Mouse (Mus musculus) heart, adult 8-10 months (tissue): Measurements from ENCODE around the gene 9130213A22Rik. TPM values are rescaled to one million over a fixed set of nuclear protein-coding genes. Genes with fewer than 3 reads are reported as not detected.

Experiments
- DNase-seq: peaks from one replicate; pipeline ENCODE4 v3.0.0; 2022; ENCODE audit warnings: low spot score
- total RNA-seq, 4 experiments: library from RNA; stranded (reverse); gene quantifications; 2 replicates each; pipeline ENCODE4 v1.2.4; 2022

Gene 9130213A22Rik
- total RNA-seq, 4 experiments from 2014 or later, result 0.16 to 0.60 (median 0.38) TPM

DNA sequence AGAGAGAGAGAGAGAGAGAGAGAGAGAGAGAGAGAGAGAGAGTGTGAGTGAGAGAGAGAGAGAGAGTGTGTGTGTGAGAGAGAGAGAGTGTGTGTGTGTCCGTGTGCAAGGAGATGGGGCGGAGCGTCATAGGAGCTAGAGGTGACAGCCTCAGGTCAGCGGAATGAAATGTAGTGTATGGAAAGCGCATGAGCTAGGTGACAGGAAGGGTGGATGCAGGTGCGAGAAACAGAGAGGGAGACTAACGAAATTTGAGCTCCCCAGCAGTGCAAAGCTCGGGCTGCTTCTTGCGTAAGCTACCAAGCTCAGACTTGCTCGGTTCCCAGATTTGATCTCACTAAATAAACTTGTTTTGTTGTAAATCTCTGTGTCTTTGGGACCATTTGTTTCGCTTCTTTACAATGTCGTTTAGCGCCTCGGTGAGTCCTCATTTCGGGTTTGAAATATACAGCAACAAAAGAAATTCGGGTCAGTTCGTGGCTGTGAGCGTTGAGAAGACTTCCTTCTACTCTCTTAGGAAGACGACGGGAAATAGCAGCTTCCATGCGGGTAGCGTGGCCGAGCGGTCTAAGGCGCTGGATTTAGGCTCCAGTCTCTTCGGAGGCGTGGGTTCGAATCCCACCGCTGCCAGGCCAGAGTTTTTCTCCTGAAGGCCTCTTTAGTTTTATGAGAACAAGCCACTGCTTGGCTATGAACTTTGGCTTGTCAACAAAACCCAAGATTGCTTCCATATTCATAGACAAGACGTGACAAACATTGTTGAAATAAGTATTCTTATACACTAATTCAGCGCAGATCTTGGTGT is 1.5 kb upstream of the 9130213A22Rik start:
- DNase-seq, result peak; percentile 94

DNA sequence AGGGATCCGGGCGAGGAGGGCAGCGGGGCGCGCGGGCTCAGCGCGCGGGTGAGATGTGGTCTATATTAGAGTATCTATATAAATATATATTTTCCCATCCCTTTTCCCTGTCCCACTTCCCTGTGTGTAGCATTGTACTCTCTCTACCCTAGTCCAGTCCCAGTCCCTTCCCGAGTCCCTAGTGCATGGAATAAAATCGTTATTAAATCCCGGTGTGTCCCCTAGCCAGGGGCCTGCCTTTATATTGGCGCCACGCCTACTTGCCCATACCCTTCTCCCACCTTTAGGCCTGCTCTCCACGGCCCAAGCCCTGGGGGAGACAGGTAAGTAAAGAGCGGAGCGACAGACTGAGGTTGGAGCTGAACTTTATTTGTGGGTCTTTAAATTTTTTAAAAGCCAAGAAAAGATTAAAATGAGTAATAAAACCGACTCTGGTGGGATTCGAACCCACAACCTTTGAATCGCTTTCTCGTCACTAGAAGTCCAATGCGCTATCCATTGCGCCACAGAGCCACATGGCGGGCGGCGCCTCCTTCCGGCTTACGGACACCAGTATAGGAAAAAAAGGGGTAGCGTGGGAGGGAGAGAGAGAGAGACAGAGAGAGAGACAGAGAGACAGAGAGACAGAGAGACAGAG is 785 bp upstream of the 9130213A22Rik start:
- peak; percentile 91 for DNase-seq

DNA sequence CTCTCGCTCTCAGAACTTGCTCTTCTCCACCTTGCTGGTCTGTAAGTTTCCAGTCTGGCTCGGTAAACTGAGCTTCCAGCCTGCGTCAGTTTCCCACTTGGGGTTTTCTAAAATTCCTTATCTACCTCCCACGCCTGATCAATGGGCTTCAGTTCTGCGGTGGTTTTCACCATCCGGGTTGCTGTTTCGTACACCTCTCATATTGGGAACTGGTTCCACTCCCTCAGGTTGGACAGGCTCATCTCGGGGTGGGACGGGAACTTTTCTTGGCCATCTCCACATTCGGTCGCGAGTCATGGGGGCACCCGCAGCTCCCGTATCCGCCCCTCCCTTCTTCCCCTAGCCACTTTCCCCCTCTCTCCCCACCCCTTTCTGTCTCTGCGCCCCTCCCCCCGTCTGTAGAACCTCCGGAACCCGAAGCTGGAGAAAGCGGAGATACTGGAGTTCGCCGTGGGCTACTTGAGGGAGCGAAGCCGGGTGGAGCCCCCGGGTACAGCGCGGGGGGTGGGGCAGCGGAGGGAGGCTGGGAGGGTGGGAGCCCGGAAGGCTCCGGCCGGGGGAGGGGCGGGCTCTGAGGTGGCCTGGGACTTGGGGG is 551 bp downstream of the 9130213A22Rik start:
- DNase-seq, result peak; percentile 44

DNA sequence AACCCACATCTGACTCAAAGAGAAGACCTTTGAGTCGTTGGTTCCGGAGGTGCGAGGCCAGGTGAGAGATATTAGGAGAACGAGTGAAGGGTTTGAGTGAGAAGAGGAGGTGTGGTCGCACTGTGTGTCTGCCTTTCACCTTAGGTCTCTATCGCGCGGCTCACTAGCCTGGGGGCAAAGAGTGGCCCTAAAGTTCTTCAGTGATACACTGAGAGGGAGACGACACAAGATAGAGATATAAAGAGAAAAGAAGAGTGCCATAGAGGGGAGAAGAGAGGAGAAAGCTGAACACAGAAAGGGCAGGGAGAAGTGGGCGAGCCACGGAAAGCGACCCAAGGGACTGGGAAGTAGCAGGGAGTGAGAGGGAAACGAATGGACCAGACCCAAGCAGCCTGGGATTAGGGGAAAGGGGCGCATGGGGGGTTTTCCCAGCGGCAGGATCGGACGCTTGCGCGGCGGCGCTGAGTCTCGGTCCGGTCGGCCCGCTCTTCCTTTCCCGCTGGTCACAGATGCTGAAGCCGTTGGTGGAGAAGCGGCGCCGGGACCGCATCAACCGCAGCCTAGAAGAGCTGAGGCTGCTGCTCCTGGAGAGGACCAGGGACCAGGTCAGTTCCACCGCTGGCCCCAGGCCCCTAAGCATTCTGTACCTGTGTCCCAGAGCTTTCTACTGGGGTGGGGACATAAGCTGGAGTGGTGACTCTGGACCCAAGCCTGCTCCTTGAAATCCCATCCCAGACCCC is 1.2 kb downstream of the 9130213A22Rik start:
- DNase-seq, result no peak

DNA sequence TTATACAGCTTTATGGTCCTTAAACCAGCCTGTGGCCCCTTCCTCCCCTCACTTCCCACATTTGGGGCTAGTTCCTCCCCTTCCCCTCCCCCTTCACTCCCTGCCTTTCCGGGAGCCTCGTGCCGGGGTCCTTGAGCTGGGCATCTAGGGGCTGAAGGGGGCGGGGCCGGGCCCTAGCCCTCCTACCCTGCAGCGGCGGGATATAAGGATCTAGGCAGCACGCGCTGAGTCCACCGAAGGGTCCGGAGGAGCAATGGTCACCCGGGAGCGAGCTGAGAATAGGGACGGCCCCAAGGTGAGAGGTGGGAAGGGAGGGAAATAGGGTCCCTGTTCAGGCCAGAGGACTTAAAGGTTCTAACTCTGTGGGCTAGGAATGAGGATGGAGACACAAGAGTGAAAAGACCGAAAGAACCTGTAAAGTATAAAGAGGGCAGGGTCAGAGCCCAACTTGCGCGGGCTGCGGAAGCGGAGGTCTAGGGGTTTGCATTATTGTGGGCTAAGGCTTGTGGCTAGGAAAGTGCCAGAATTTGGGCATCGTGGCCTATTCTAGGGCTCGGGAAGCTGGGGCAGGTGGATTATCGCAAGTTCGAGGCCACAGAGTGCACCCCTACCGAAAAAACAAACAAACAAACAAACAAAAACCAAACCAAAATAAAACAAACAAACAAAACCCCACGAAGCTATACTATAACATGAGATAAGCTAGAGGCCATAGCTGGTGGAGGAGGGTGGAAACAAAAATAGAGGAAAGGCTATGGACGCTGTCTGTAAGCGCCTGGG is 2.0 kb downstream of the 9130213A22Rik start, which contains the start of gene Hes7:
Hes7 (plus strand) TSS at position 184 of the 780 bp plus-strand sequence.
- DNase-seq, result no peak

DNA sequence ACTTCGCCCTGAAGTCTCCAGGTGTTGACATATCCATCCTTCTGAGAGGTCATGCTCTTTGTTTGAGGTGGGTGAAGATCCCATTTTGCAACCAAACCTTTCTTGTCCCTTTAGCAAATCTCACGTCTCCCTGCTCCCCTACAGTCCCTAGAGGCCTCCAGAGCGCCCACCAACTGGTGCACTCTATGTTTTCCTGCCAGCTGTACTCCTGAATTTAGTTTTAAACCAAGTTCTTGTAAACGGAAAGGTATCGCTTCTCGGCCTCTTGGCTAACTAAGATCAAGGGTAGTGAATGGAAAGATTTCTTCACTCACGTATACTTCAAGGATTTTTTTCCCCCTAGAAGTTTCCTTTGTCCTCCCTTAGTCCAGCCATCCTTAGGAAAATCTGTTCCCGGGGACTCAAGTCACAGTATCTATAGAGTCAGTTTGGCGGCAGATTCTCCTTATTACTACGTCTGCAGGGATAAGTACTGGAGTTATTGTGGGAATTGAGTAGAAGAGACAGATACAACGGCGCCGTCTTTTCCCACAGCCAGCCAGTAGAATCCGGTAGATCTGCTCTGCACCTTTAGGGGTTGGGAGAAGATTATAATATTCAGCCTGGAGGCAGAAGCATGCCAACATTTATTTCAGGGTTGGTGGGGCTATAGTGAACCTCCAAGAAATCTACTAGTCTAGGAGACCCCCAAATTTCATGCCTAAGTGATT is 2.8 kb downstream of the 9130213A22Rik start:
- DNase-seq, result no peak

DNA sequence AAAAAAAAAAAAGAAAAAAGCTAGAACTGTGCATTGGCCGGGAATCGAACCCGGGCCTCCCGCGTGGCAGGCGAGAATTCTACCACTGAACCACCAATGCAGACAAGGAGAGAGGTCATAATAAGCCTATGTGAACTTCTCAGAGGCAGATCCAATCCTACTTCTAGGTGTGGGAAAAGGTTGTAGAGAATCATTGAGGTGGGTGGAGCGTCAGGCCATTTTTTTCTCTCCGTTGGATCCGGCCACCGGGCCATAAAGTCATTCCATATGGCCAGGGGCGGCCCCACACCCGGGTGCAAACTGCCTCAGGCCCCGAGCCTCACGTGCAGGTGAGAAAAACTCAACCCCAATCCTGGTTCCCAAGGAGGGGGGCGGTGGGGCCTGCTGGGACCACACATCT is 3.6 kb downstream of the 9130213A22Rik start:
- DNase-seq, result peak; percentile 97

DNA sequence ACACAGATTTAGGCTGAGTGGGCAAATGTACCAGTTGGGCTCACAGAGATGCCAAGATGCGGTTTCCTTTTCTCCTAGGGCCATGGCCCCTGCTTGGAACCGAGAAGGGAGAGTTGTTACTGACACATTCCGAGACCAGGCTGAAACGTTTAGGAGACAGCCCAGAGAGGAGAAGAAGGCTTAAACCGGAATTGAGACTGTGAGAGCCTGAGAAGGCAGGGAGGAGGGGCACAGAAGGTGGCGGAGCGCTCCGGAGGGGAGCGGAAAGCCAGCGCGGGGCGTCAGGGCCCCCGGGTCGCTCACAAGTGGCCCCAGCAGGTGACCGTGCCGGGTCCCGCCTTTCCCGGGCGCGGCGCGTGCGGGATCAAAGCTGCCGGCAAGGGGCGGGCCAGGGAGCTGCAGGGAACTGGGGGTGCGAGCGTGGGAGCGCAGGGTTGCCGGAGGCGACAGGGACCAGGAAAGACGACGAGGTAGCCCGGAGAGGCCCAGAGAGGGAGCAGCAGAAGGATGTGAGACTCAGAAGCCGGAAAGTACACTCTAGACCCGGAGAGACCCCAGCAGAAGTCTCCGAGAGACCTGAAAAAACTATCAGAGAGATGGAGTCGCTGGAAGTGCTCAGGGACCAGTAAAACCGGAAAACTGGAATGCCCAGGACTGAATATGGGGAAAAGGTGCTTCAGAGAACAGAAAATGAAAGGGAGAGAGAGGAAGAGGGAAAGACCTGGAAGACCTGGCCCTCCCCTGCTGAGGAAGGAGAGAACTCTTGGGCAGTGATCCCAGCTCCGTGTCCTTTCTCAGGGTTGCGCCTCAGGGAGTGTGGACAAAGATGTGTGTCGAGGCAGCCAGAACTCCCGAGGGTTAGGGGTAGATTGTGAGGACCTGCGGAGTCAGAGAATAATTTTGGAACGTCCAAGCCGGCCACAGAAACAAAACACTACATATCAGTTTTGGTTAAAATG is 4.4 kb downstream of the 9130213A22Rik start:
- DNase-seq, result peak; percentile 68

DNA sequence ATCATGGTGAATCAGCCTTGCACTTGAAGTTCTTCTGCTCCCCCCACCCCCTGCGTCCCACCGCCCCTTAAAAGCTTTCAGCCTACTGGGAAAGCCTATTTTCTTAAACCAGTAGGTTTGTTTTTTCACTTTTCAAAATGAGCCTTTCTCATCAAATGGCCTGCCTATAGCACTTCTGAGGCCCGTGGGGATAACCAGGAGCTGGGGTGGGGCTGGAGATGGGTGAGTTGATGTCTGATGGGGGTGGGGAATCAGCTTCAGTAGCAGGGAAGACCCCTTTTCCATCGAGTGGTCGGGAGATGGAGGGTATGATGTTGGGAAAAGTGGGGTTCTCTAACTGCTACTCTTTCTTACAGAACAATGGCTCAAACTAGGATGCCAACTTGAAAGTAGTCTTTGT is 5.5 kb downstream of the 9130213A22Rik start:
- DNase-seq, result no peak

DNA sequence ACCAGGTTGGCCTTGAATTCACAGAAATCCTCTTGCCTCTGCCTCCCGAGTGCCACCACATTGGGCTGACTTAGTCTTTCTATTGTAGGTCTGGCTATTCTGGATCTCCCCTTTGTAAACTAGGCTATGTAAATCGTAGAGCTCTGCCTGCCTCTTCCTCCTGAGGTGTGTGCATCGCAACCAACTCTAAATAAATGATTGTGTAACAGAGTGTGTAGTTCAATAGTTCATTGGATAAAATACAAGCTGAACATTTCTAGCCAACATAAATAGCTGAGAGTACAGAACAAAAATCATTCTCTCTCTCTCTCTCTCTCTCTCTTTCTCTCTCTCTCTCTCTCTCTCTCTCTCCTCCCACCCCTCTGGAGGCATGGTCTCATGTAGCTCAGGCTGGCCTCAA is 7.8 kb downstream of the 9130213A22Rik start:
- DNase-seq, result no peak

DNA sequence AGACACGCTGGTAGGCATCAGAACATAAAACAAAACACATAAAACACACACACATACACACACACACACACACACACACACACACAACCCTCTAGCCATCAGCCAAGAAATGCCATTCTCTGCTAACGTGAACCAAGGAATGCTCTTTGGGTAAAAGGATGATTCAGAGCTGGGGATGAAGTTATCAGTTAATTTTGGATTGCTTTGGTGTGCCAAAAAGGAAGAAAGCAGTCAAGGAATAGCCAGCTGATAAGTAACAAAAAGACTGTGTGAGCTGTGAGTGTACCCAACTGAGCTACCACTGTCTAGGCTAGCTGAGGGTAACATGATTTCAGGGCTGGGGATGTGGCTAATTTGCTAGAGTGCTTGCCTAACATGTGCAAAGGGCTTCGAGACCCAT is 8.4 kb downstream of the 9130213A22Rik start:
- no peak for DNase-seq

DNA sequence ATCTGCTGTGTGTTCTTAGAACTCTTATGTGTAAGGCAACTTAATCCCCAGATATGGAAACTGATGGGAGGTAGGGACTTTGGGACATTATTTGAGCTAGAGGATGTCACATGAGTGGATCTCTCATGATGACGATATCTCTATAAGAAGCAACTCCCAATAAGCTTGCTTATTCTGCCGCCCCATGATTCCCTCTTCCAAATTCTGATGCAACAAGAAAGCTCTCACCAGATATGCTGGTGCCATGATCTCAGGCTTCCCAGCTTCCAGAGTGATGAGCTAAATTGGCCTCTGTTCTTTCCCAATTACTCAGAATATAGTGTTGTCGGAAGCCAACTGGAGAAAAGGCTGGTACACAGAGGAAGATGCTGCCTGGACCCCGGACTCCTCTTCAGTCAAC is 10.5 kb downstream of the 9130213A22Rik start:
- no peak for DNase-seq

DNA sequence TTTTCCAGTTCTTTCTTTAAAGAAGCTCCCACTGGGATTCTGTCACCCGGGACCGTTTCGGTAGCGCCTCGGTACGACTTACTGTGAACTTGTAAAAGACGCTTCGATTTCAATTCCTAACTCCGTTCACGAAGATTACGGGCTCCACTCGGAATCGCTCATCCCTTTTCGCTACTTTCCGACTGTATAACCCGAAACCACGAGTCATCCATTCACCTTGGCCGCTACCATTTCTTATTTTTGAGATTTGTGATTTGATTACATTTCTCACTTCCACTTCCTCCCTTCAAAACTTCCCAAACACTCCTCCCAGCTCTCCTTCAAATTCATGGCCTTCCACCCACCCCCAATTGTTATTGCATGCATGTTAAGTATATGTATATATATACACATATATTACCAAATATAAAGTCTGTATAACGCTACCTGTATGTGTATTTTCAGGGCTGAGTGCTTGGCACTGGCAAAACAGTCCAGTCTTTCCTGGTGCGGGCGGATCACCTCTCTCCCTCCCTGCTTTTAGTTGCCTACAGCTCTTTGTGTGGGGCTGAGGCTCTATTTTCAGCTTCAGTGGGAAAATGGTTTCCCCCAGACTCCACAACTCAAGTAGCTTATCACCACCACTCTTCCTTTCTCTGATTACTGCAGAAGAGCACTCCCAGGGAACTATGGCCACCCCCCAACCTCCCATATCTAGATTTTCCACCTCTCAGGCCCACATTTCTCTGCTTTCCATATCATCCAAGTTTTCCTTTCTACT is 11.2 kb downstream of the 9130213A22Rik start:
- no peak for DNase-seq

DNA sequence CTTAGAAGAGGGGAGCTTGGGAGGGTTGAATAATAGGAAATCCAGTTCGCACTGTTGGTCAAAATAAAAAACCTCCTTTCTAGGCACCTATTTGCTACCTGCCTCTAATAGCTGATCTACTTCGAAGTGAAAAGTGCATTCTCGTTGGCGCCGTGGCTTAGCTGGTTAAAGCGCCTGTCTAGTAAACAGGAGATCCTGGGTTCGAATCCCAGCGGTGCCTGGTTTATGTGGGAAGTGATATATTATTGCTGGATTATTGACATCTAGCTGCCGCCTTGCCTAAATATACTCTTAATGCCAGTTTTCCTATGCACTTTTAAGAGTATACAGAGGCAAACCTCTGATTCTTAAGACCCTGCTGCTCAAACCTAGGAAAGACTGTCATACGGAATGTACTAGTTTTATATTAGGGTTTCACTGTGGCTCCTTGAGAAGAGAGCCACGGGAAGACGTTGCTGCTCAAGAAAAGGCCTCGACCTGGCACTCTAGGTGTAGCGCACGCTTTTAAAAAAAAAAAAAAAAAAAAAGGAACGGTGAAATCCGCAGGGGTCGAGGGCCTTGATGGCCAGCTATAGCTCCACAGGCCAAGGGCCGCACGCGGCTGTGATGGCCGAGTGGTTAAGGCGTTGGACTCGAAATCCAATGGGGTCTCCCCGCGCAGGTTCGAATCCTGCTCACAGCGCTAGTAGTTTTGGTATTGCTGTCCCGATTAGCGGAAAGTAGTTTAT is 11.9 kb downstream of the 9130213A22Rik start:
- DNase-seq, result peak; percentile 93

DNA sequence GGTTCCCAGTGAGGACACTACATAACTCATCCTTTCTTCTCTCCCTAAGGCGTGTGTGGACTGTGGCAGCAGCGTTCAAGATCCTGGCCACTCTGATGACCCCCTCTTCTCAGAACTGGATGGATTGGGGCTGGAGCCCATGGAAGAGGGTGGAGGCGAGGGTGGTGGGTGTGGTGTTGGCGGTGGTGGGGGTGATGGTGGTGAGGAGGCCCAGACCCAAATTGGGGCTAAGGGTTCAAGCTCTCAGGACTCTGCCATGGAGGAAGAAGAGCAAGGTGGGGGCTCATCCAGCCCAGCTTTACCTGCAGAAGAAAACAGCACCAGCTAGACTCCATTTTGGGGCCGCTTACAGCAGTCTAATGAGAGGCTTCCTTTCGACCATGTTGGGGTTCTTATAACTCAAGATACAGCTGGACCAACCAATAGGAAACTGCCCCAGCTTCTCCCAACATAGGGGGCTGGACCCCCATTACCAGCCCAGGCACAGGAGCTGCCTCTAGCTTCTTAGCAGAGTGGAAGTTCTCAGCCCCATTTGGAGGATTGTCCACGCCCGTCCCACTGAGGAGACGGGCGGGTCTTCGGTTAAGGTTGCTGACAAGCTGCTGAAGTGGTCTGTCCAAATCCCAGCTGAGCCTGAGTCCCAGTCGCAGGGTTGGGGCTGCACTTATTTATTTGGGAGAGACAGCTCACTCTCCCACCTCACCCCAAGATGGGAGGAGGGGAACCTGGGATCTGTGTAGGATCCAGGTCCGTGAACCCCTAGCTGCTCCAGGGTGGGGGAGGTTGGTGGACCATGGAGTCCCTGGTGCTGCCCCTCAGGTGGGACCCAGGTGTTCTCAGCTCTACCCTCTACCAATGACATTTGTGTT is 13.1 kb downstream of the 9130213A22Rik start:
- DNase-seq, result no peak

DNA sequence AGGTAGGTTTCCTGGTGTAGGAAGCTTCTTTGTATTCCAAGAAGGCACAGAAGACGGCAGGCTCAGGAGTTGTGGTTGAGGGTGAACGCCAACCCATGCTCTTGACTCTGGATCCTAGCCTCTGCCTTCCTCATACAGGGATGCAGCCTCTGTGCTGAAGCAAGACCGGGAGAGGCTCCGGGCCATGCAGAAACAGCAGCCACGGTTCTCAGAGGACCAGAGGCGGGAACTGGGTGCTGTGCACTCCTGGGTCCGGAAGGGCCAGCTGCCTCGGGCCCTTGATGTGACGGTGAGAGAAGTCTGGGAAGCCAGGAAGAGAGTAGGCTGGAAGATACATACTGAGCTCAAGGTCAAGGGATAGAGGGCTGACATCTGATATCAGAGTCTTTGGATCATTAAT is 14.2 kb downstream of the 9130213A22Rik start:
- no peak for DNase-seq

DNA sequence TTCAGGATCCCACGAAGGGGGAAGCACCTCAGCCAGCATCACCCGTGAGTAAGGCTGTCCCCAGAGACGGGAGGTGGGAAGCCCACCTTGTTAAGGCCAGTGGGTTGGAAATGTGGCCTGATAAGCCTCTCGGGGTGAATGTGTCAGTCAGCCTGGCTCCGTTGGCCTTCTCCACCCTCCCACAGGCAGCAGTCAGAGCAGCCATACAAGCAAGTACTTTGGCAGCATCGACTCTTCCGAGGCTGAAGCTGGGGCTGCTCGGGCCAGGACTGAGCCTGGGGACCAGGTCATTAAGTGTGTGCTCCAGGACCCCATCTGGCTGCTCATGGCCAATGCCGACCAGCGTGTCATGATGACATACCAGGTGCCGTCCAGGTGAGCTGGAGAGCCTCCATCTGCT is 14.7 kb downstream of the 9130213A22Rik start:
- no peak for DNase-seq
